Mouse (Mus musculus): ENCODE results near the gene Ugdh.

The Ugdh gene

DNA sequence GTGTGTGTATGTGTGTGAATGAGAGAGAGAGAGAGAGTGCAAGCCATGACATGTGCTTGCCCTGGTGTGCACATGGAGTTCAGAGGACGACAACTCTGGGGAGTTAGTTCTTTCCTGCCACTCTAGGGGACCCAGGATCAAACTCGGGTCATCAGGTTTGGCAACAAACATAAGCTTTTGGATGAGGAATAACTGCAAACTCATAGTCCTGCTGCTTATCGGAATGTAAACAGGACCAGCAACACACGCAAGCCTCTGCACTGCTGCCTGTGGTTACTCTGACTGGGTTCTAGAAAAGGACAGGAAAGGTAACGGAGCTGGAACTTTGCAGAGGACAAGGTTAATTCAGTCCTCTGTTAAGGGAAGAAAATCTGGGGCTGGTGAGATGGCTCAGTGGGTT lies 10.5 kb downstream of the Ugdh start:
- DNase-seq, result no peak

DNA sequence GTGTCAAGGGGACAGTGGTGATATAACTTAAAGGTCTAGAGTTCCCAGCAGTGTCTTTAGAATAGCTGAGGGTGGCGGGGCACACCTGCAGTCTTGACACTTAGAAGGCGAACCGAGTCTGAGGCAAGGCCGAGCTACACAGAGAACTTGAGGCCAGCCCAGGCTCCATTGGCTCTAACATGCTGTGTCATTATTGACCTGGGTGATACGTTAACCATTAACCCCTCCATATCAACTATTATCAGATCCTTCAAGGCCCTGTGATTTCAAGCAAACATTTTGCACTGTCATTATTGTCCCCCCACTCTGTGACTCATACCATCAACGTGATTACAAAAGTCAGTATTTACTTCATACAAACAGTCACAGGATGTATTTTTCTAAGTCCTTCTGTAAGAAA lies 11.5 kb downstream of the Ugdh start:
- no peak for DNase-seq

DNA sequence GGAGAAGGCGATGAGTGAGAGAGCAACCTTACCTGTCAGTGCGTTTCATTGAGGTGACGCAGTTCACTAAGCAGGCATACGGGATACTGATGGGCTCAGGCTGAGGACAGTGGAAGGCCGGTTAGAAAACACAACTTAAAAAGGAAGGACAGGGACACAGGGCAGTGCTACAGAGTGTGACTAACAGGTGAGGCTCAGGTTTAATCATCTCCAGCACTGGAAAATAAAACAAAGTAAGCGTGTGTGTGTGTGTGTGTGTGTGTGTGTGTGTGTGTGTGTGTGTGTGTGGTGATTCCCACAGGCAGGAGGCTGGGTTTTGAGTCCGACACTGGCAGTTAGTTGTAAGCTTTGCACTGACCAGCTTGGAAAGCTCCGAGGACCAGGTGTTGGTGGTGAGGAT lies 12.9 kb downstream of the Ugdh start:
- DNase-seq, result no peak

DNA sequence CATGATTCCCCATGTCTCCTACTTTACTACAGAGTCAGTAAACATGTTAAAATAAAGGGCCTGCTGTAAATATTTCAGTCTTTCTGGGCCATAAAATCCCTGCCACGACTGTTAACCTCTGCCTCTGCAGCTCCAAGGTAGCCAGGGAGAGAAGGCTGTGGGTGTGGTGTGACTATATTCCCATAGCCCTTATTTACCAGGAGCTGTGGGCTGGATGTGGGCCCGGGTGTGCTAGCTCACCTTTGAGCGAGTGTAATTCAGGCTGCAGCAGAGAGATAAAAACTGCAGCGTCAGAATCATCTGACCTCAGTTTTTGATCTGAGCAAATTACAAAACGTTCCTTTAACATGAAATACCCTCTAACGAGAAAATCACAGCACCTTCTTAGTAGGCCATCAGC lies 14.9 kb downstream of the Ugdh start:
- DNase-seq, result no peak

DNA sequence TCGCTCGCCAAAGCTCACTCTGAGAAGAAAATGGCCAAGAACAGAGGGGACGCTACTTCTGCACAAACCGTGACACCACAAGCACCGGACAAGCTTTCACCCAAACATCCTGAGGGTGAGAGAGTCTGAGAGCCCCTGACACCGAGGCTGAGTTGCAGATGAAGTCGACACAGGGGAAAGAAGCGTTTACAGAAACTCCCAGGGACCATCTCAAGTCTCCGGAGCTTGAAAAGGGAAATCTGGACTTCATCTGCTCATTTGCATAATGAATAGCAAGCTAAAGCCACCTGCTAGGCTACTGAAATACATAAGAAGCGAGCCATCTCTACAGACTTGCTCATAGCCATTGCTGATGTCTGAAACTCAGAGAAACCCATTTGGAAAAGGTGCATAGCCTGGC lies 16.6 kb downstream of the Ugdh start:
- DNase-seq, result no peak

DNA sequence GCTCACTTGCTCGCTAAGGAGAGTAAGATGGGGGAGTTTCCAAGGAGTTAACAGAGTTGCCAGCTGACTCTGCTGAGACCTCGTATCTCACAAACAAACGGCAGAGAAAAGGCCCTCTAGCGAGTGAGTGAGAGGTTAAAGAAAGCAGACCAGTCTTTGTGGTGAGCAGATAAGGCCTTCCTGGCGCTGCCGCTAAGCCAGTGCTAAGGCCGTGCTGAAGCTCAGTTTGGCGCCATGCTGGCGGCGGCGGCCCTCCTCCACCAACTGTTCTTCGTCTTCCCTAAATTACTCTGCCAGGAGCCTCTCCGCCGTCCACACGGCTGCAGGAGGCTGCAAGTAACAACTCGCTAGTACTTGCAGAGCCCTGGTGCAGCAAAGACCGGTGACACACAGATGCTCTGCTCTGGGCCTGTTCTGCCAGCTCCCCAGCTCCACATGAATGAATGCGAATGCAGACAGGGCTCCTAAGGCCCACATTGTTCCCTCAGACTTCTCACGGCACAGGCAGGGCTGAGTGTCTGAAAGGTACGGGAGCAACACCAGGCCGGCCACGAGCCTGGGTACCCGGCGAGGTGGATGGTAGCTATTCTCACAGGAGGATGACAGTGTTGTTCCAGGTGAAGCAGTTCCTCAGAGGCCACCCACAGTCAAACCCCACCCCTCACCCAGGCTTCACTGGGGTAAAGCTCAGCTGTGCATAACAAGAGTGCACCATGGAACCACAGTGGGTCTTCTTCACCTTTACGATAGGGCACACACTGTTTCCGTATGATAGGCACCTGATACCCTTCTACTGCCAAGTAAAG lies 19.9 kb downstream of the Ugdh start:
- DNase-seq, result no peak

DNA sequence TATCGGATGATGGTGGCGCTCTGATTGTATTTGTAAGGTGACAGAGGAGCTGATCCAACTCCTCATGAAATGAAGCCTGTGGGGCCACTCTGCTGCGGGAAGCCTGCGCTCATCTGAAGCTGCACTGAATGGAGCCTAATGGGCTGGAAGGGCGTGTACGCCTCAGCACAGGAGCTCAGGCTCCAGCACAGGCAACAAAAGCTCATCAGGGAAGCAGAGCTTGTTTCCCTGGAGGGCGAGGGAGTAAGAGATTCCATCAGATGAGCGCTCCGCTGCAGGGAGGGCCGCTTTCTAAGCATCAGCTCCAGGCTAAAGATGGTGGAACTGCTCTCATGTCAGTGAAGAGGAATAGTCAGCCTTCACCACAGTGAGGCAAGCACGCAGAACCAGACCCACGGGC lies 27.8 kb downstream of the Ugdh start:
- no peak for DNase-seq

DNA sequence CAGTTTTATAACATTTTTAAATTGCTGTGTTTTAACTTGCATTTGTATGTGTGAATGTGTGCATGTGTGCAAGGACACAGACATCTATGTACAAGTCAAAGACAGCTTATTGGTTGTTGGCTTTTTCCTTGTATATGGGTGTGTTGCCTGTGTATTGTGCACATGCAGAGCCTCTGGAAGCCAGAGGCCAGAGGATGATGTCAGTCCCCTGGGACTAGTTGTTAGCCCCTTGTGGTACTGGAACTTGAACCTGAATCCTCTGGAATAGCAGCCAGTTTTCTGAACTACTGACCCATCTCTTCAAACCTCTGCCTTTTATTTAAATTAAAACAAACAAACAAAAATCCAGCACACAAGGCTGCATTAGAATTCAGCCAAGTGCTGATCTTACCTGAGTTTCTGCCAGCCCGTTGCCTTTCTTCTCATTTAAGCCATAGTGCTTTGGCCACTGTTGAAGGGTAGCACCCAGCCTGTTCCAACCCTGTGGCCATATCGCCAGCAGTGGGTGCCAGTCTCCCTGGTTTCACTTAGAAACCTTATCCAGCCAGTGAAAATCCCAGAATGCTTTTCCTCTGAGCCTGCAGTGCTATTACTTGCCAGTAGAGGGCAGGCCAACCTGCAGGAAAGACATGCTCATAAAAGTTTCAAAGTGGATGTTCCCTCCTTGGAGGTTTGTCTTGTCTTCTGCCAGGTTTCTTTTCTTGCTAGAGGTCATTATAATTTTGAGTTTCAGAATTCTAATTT lies 34.3 kb downstream of the Ugdh start:
- DNase-seq, result peak; percentile 80

DNA sequence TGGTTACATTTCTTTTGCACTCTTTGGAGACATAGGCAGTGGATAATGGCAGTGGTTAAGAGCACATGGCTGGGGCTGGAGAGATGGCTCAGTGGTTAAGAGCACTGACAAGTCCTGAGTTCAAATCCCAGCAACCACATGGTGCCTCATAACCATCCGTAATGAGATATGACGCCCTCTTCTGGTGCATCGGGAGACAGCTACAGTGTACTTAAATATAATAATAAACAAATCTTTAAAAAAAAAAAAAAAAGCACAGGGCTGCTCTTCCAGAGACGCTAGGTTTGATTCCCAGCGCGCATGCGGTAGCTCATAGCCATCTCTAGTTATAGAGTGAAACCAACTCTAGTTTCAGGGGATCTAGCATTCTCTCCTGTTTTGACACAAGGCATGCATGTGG lies 41.3 kb downstream of the Ugdh start:
- no peak for DNase-seq

DNA sequence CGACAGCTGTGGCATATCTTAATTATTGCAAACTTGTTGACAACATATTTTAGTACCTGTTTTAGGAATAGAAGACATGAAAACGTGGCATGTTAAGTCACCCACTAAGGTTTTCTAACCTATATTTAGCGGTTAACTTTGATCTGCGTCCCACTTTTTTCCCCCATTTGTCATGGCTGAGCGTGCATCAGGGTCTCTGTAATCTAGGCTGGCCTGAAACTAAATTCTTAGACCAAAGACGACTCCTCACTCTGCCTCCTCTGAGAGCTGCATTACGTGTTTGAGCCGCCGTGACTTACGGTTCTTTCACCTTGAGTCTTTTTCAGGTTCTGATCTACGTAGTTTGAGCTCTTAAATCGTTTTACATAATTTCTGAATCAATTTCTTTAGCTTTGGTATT lies 44.0 kb downstream of the Ugdh start:
- DNase-seq, result no peak

DNA sequence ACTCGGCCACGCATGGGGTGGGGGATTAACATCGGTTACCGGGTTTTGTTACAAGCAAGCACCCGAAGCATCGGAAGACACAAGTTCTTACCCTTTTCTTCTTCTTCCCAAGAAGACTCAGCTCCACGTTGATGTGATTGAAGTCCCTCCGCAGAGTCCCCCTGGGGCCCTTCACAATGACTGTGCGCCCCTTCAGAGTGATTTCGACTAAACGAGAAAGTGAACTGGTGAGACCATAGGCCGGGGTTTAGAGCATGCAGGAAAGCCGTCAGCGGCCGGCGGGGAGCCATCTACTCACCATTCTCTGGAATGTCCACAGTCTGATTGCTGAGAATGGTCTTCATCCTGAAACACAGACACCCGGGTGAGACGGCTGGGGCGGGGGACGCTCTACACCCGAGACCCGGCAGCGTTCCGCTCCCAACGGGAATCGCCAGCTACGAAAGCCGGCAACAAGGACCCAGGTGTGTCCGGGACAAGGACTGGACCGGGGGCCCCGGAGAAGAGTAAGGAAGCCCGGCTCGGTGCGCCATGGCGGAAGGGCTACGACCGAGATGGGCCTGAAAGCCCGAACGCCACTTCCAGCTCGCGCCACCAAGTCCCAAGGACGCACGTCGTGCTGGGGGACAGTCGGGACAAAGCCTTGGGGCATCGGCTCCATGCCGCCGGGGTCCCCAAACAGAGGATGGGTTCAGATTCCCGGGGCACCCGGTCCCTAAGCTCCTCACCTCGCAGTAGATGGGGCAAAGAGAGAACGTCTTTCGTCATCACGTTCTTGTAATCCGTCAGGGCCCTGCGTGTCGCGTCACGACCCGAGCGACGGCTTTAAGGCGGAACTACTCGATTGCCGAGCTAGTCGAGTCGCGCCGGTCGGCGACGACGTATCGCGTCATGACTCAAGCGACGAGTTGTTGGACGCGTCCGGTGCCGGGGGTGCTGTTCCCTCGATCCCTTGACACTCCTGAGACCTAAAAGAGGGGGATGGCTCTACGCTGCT lies 44.8 kb downstream of the Ugdh start, which contains the start of the genes Rpl9 and Lias:
Rpl9 (minus strand) TSS at position 797 of the 997 bp plus-strand sequence.
Lias (plus strand) TSS at position 850 of the 997 bp plus-strand sequence.
- DNase-seq, result peak; percentile 99

DNA sequence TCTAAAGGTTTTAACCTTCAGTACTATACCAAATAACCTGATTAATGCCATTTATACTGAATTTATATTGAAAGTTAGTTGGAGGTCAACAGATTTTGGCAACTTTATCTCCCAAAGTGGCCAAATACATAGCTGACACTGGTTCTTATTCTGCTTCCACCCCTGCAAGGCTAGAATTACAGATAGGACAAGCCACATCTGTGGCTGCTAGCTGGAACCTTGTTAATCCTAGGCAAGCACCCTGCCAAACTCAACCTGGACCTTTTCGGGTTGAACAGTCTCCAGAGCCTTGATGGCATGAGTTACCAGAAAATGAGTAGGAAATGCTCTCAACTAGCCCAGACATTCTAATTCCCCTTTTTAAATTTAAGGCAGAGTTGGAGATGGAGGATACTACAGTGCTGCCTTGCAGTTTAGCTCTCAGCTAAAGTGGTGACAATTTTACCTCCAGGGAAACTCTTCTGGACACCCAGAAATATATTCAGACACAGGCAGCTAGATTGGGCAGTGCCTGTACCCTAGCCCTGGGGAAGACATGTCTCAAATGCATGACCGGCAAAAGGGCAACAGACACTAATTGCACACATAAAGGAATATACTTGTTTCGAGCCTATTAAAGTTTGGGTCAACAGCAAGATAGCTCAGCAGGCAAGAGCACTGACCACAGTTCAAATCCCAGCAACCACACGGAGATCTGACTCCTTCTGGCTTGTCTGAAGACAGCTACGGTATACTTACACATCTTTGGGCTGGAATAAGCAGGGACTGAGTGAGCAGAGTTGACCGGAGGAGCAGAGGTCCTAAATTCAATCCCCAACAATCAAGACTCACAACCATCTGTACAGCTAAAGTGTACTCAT lies 48.5 kb downstream of the Ugdh start:
- DNase-seq, result no peak

DNA sequence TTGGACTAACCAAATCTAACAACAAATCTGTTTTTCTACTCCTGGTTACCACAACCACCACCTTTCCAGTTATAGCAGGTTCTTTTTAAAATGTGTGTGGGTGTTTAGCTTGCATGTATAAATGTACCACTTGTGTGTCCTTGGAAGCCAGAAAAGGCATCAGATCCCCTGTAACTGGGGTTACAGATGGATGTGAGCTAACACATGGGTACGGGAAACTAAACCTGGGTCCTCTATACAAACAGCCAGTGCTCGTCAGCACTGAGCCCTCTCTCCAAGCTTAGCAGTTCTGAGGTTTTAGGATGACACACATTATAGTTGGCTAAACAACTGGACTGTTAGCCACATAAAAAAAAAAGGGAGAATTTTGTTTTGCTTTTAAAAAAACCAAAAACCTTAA lies 50.0 kb downstream of the Ugdh start:
- DNase-seq, result no peak

DNA sequence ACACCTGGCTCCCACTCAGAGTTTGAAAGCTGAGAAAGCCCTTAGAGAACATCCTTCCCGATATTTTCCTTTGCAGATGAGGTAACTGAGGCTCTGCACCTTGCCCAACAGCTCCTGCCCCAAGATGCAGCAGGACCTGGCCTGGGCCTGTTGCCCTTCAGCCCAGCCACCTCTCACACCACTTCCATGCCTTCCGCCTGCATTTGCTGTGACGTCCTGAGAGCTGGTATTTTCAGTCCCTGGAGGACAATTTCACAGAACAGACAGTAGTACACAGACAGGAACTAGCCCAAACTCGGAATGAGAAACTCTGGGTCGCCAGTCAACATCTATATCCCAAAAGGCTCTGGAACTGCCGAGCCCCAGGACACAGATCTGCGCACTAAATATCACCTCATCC lies 61.0 kb downstream of the Ugdh start:
- DNase-seq, result no peak

DNA sequence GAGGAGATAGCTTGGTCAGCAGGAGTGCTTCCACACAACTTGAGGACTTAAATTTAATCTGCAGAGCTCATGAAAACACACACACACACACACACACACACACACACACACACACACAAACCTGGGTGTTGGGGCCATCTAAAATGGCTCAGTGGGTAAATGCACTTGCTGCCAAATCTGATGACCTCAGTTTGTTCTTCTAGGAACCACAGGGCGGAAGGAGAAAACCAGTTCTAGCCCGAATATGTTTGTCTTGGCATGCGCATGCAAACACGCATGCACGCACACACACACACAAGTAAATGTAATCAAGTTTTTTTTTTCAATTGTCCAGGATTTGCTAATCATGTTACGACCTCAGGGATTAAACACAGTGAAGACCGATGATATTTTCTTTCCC lies 64.2 kb downstream of the Ugdh start:
- DNase-seq, result no peak

DNA sequence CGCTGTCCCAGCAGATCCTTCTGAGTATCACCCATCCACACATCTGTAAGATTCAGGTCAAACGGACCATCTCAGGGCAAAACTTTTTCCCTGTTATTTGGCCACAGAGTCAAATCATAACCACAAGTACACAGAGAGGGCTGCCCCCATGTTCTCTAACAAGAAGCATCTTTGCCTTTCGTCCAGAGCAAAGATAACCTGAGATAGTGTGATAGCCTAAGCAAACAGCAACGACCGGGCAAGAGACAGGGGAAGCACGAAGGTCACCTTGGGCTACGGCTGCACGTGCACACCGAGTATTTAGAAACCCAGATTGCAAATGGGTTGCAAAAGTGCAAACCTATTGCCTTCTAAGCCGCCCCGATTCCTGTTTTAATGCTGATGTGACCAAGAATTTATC lies 67.9 kb downstream of the Ugdh start:
- no peak for DNase-seq
